Mouse (Mus musculus): ENCODE measurements at regions not wholly inside any gene's neighbourhood (a gene's known extent, or its start where the extent isn't known, plus 50 kb on each side); places are given as distances from the start of the nearest gene placed in this dataset.

DNA sequence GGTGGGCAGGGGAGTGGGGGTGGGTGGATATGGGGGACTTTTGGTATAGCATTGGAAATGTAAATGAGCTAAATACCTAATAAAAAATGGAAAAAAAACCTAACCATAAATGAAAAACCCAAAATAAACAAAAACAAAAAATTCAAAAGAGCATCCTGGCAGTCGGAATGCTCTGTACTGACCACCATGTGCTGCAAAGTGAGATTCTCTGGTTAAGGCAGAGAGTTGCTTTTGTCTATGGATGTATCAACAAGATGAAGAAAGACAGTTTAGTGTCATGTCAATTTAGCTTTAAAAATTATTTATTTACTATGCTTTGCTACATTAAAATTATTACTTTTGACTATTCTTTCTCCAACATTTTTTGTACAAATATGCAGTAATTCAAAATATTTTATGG, 88.5 kb downstream of the E330014E10Rik start:
- no peaks in the 10 kb centered on the region for H3K36me3 ChIP-seq (replicated peaks; ENCODE audit: insufficient read depth, low read length)
- H3K27me3 ChIP-seq (ENCODE audit: insufficient read depth, low read length), result no peaks in the 10 kb centered on the region
- WGBS (ENCODE audit: insufficient replicate concordance), result 61% methylated on average over 1 of the region's 1 CpGs
- no peak for ATAC-seq
- no peak overlapping the region for H3K4me2 ChIP-seq (ENCODE audit: low read depth, low read length)
- no peak for DNase-seq
- H3K9me3 ChIP-seq (ENCODE audit: low read length), result no peaks in the 10 kb centered on the region
- H3K27ac ChIP-seq (ENCODE audit: low read depth), result no peak overlapping the region
- H3K4me1 ChIP-seq (ENCODE audit: insufficient read depth), result no peaks in the 10 kb centered on the region
- H3K4me3 ChIP-seq (ENCODE audit: low read depth, low read length), result no peak overlapping the region
- no peak for TF ChIP-seq EP300 (IDR thresholded peaks at IDR 0.05; ENCODE audit: low read depth)
- no peak for TF ChIP-seq CTCF (IDR thresholded peaks at IDR 0.05; ENCODE audit: low read depth)
- no peak overlapping the region for H3K9ac ChIP-seq (replicated peaks)

- WGBS (ENCODE audit: insufficient replicate concordance), result 60% methylated on average over 3 of the region's 3 CpGs
- Histone ChIP-seq H3K9ac (replicated peaks) (no peak overlapping the region), H3K4me1 (ENCODE audit: insufficient read depth) (no peaks in the 10 kb centered on the region), H3K4me3 (ENCODE audit: low read depth, low read length) (no peak overlapping the region), H3K9me3 (ENCODE audit: low read length) (no peaks in the 10 kb centered on the region), H3K27ac (ENCODE audit: low read depth) (no peak overlapping the region), H3K4me2 (ENCODE audit: low read depth, low read length) (no peak overlapping the region), H3K27me3 (ENCODE audit: insufficient read depth, low read length) (no peaks in the 10 kb centered on the region), H3K36me3 (replicated peaks; ENCODE audit: insufficient read depth, low read length) (no peaks in the 10 kb centered on the region)
- no peak for ATAC-seq
- no peak for DNase-seq
- TF ChIP-seq CTCF (IDR thresholded peaks at IDR 0.05; ENCODE audit: low read depth) (no peak), EP300 (IDR thresholded peaks at IDR 0.05; ENCODE audit: low read depth) (no peak)
These were observed 89.1 kb downstream of the E330014E10Rik start for GRCm38 (mm10) chr5:95864725-95865492.

DNA sequence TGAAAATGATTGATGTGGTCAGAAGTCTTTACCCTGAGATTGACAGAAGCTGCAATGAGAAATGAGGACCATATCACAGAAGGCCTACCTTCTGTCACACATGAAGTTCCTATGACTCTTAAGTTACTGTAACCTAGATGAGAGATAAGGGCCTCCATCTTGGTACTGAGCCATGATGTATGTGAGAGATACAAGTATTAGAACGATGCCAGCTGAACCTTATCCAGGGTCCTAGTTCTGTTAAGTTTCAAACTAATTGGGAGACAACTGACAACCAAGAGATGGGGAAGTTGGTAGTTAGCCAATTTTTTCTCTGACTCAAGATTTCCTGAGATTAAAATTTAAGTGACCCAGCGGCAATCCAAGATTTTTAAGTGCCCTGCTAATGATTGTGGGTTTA, 89.7 kb downstream of the E330014E10Rik start:
- H3K36me3 ChIP-seq (replicated peaks; ENCODE audit: insufficient read depth, low read length), result no peaks in the 10 kb centered on the region
- no peak for TF ChIP-seq CTCF (IDR thresholded peaks at IDR 0.05; ENCODE audit: low read depth)
- TF ChIP-seq EP300 (IDR thresholded peaks at IDR 0.05; ENCODE audit: low read depth), result no peak
- no peak overlapping the region for H3K4me3 ChIP-seq (ENCODE audit: low read depth, low read length)
- DNase-seq (no peak), ATAC-seq (no peak)
- no peaks in the 10 kb centered on the region for H3K27me3 ChIP-seq (ENCODE audit: insufficient read depth, low read length)
- 74% methylated on average over 2 of the region's 2 CpGs for WGBS (ENCODE audit: insufficient replicate concordance)
- H3K4me2 ChIP-seq (ENCODE audit: low read depth, low read length), result no peak overlapping the region
- H3K4me1 ChIP-seq (ENCODE audit: insufficient read depth), result no peaks in the 10 kb centered on the region
- no peaks in the 10 kb centered on the region for H3K9me3 ChIP-seq (ENCODE audit: low read length)
- no peak overlapping the region for H3K9ac ChIP-seq (replicated peaks)
- no peak overlapping the region for H3K27ac ChIP-seq (ENCODE audit: low read depth)

DNA sequence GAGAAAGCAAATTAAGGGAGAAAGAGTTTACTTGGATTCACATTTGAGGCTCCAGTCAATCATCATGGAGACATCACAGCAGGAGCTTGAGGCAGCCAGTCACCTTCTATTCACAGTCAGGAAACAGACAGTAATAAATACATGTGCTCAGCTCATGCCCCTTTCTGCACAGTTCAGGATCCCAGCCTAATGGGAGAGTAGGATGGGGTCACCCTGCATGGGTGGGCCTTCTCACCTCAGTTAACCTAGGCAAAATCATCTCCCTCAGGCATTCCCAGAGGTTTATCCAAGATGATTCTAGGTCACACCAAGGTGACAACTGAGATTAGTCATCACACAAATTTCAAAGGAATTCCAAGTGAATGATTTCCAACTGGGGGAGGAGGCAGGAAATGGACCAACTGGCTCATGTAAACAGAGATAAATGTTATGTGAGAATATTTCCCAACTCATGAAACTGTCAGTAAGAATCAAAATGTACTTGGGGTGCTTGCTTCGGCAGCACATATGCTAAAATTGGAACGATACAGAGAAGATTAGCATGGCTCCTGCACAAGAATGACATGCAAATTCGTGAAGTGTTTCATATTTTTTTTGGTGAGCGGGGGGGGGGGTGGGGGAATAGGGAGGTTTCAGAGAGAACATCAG, 89.8 kb upstream of the Cxcl13 start:
- Histone ChIP-seq H3K9me3 (ENCODE audit: low read length) (no peaks in the 10 kb centered on the region), H3K9ac (replicated peaks) (no peak overlapping the region), H3K4me2 (ENCODE audit: low read depth, low read length) (no peak overlapping the region), H3K36me3 (replicated peaks; ENCODE audit: insufficient read depth, low read length) (no peaks in the 10 kb centered on the region), H3K27ac (ENCODE audit: low read depth) (no peak overlapping the region), H3K4me3 (ENCODE audit: low read depth, low read length) (no peak overlapping the region), H3K27me3 (ENCODE audit: insufficient read depth, low read length) (no peaks in the 10 kb centered on the region), H3K4me1 (ENCODE audit: insufficient read depth) (no peaks in the 10 kb centered on the region)
- ATAC-seq (no peak), DNase-seq (no peak)
- TF ChIP-seq EP300 (IDR thresholded peaks at IDR 0.05; ENCODE audit: low read depth) (no peak), CTCF (IDR thresholded peaks at IDR 0.05; ENCODE audit: low read depth) (no peak)
- WGBS (ENCODE audit: insufficient replicate concordance), result 65% methylated on average over 4 of the region's 4 CpGs

- DNase-seq, result no peak
- H3K4me2 ChIP-seq (ENCODE audit: low read depth, low read length), result no peak overlapping the region
- no peaks in the 10 kb centered on the region for H3K27me3 ChIP-seq (ENCODE audit: insufficient read depth, low read length)
- no peak overlapping the region for H3K9ac ChIP-seq (replicated peaks)
- WGBS (ENCODE audit: insufficient replicate concordance), result 37% methylated on average over 3 of the region's 3 CpGs
- no peaks in the 10 kb centered on the region for H3K4me1 ChIP-seq (ENCODE audit: insufficient read depth)
- ATAC-seq, result no peak
- H3K4me3 ChIP-seq (ENCODE audit: low read depth, low read length), result no peak overlapping the region
- TF ChIP-seq CTCF (IDR thresholded peaks at IDR 0.05; ENCODE audit: low read depth) (no peak), EP300 (IDR thresholded peaks at IDR 0.05; ENCODE audit: low read depth) (no peak)
- no peaks in the 10 kb centered on the region for H3K36me3 ChIP-seq (replicated peaks; ENCODE audit: insufficient read depth, low read length)
- H3K9me3 ChIP-seq (ENCODE audit: low read length), result no peaks in the 10 kb centered on the region
- H3K27ac ChIP-seq (ENCODE audit: low read depth), result no peak overlapping the region
These were observed 86.4 kb upstream of the Cxcl13 start for GRCm38 (mm10) chr5:95870336-95870845.

GRCm38 (mm10) chr5:95874969-95875368, 81.8 kb upstream of the Cxcl13 start:
- Histone ChIP-seq H3K4me3 (ENCODE audit: low read depth, low read length) (no peak overlapping the region), H3K4me1 (ENCODE audit: insufficient read depth) (no peaks in the 10 kb centered on the region), H3K27me3 (ENCODE audit: insufficient read depth, low read length) (no peaks in the 10 kb centered on the region), H3K9me3 (ENCODE audit: low read length) (no peaks in the 10 kb centered on the region), H3K36me3 (replicated peaks; ENCODE audit: insufficient read depth, low read length) (no peaks in the 10 kb centered on the region), H3K9ac (replicated peaks) (no peak overlapping the region), H3K27ac (ENCODE audit: low read depth) (no peak overlapping the region), H3K4me2 (ENCODE audit: low read depth, low read length) (no peak overlapping the region)
- DNase-seq (no peak), ATAC-seq (no peak)
- no peak for TF ChIP-seq EP300 (IDR thresholded peaks at IDR 0.05; ENCODE audit: low read depth)
- no peak for TF ChIP-seq CTCF (IDR thresholded peaks at IDR 0.05; ENCODE audit: low read depth)
- WGBS (ENCODE audit: insufficient replicate concordance), result 52% methylated on average over 5 of the region's 5 CpGs

Data from liver, postnatal 0 days (tissue).